Mouse (Mus musculus) midbrain, embryonic 10.5 days (tissue): ENCODE measurements around the gene Hist1h2ae. TPM values are rescaled to one million over a fixed set of nuclear protein-coding genes. Genes with fewer than 3 reads are reported as not detected.
"Not testable (repeated sequence)": the region's sequence is repeated elsewhere in the genome, so short reads cannot be mapped to it uniquely, and the experiment has no call there.

Source experiments
- DNase-seq: peaks from one replicate; pipeline ENCODE4 v3.0.0-alpha.2; 2017; ENCODE audit warnings: low spot score
- H3K27ac ChIP-seq: fragments of 300-500 bp; sonication (generic); replicated peaks from 2 replicates; pipeline ENCODE4 v1.5.1; 2016; ENCODE audit warnings: mild to moderate bottlenecking
- H3K27me3 ChIP-seq: fragments of 300-500 bp; sonication (generic); 2 replicates; pipeline ENCODE4 v1.6.1; 2016; ENCODE audit warnings: low read depth, mild to moderate bottlenecking; ENCODE audit not compliant: poor library complexity, severe bottlenecking
- H3K36me3 ChIP-seq: fragments of 300-500 bp; sonication (generic); 2 replicates; pipeline ENCODE4 v1.6.1; 2016; ENCODE audit warnings: mild to moderate bottlenecking, moderate library complexity
- H3K4me1 ChIP-seq: fragments of 300-500 bp; sonication (generic); 2 replicates; pipeline ENCODE4 v1.6.1; 2016
- H3K4me3 ChIP-seq: fragments of 300-500 bp; sonication (generic); 2 replicates; pipeline ENCODE4 v1.5.1; 2016; ENCODE audit warnings: mild to moderate bottlenecking, moderate library complexity
- H3K9me3 ChIP-seq: fragments of 300-500 bp; sonication (generic); replicated peaks from 2 replicates; pipeline ENCODE4 v1.6.1; 2016; ENCODE audit warnings: mild to moderate bottlenecking
- WGBS: fragments of 180-500 bp; shearing (Covaris S2); methylation state at CpG from one replicate; pipeline ENCODE4 v1.1.7; 2016; 5-methylcytosine and 5-hydroxymethylcytosine counted together
- polyA plus RNA-seq: library from polyadenylated mRNA; unstranded; fragments of >200 nt; fragmentation: Nextera tagmentation; extraction: Ambion mirVana; gene quantifications from 2 replicates; pipeline ENCODE4 v1.2.1, GENCODE M21; 2016

Gene Hist1h2ae
- polyA plus RNA-seq, 1 experiment from 2014 or later = 104 TPM

DNA sequence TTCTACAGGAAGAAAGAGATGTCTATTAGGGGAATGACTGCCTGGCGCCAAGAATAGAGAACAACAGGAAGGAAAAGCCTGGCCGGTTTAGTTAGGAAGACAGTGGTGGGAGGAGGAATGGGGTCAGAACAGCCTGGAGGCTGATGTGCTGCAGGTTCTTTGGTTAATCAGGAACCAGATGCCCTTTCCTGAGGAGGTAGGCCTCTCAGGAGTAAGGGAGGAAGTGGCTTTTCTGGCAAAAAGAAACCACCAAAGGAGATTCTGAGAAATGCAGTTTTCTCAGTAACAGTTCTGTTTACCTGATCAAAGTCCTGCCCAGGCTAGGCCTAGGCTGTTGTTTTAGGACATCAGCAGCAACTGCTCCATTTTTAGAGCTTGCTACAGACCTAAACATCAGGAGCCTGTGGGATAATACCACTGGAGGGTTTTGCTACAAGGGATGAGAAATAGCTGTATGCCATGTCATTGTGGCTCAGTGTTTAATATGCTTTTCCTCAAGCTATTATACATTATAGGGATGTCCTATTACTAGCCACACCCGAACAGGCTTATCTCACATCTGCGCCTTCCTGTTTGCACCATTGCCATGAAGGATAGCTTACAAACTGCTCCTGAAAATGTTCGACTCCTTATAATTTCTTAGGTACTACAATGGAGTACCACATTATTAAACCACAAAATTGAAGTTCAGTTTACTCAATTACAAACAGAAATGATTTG lies 22.2 kb upstream of the Hist1h2ae start:
- no peak overlapping the region for H3K4me3 ChIP-seq
- H3K9me3 ChIP-seq = no peaks in the 10 kb centered on the region; the same call in 1 of the 2 replicates
- H3K4me1 ChIP-seq = no peaks in the 10 kb centered on the region
- DNase-seq = no peak
- no peak overlapping the region for H3K27ac ChIP-seq
- WGBS = 84% methylated on average over 5 of the region's 5 CpGs
- H3K27me3 ChIP-seq = no peaks in the 10 kb centered on the region
- no peaks in the 10 kb centered on the region for H3K36me3 ChIP-seq

DNA sequence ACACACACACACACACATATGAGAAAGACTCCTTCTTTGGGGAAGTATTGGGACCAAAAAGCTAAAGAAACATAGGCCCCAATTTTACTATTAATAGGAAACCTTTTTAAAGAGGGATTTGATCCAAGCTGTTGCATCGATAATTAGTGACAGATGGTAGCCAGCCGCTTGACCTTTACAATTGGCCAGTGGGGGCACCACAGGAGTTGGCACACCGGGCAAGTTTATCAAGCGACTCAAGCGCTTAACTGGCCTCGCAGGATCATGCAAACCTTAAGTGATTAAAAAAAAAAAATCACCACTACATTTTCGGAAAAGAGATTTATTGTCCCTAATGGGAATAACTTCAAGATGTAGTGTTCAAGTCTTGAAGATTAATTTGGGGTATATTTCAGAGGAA lies 21.6 kb upstream of the Hist1h2ae start:
- H3K36me3 ChIP-seq = no peaks in the 10 kb centered on the region
- WGBS = 90% methylated on average over 7 of the region's 7 CpGs
- H3K4me1 ChIP-seq = no peaks in the 10 kb centered on the region
- H3K27me3 ChIP-seq = no peaks in the 10 kb centered on the region
- no peak for DNase-seq
- H3K4me3 ChIP-seq = no peak overlapping the region
- H3K9me3 ChIP-seq = no peaks in the 10 kb centered on the region; the same call in 1 of the 2 replicates
- no peak overlapping the region for H3K27ac ChIP-seq

DNA sequence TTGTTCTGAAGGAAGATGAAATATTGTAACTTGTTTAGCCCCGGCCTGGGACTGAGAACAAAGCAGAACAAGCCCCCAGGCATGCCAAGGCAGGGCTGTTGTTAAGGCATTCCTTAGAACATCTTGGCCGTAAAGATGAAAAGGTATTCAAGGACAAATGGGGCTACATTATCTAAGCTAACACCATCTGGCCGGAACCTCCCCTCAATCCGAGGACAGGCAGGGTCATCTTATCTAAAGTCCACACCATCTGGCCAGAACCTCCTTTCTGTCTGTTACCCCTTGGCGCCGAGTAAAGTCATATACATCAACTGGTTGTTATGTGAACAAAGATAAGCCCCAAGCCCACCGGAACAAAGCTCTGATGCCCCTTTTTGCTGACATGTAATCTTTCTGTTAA lies 20.9 kb upstream of the Hist1h2ae start:
- DNase-seq, H3K36me3 ChIP-seq, H3K4me3 ChIP-seq, H3K27me3 ChIP-seq, H3K27ac ChIP-seq, H3K4me1 ChIP-seq, H3K9me3 ChIP-seq: not testable (repeated sequence)
- whole genome bisulfite sequencing = 92% methylated on average over 7 of the region's 7 CpGs

DNA sequence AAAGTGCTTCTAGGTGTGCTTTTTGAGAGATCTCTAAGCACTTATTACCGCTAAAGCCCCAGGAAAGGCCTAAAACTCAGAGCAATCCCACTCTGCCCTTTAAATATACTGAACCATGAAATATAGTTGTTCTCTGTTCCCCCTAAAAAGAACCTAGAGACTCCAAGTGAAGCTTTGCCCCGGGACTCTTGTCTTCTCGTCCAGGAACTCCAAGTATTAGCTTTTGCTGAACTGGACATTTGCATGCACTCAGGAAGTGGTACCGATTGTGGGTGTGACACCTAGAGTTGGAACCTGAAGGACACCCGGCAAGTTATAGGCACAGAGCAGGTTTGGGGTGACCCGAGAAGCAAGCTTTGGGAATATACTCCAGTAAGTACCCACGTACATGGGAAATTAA lies 20.2 kb upstream of the Hist1h2ae start:
- Histone ChIP-seq H3K36me3 (no peaks in the 10 kb centered on the region), H3K4me3 (no peak overlapping the region), H3K4me1 (peaks cover 9% of the 10 kb centered on the region), H3K27ac (no peak overlapping the region), H3K9me3 (no peaks in the 10 kb centered on the region; the same call in 1 of the 2 replicates), H3K27me3 (no peaks in the 10 kb centered on the region)
- WGBS = 97% methylated on average over 7 of the region's 7 CpGs
- DNase-seq = no peak

DNA sequence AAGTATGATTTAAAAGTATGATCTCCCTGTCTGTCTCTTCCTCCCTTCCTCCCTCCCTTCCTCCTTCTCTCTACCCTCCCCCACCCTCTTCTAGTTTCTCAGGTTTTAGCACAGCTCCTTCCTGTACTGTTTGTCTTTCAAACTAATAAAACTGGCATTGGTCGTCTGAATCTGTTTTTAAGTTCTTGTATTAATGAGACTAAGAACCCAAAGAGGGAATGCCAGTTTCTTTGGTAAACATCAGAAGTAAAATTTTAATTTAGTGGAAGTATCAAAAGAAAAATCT lies 15.9 kb upstream of the Hist1h2ae start:
- peak overlapping the region; percentile 94 for H3K27ac ChIP-seq
- no peaks in the 10 kb centered on the region for H3K27me3 ChIP-seq
- H3K36me3 ChIP-seq = no peaks in the 10 kb centered on the region
- 5% methylated on average over 1 of the region's 1 CpGs for whole genome bisulfite sequencing
- peak overlapping the region; percentile 49 for H3K4me3 ChIP-seq
- no peaks in the 10 kb centered on the region; the same call in 1 of the 2 replicates for H3K9me3 ChIP-seq
- no peak for DNase-seq
- H3K4me1 ChIP-seq = peaks cover 42% of the 10 kb centered on the region

DNA sequence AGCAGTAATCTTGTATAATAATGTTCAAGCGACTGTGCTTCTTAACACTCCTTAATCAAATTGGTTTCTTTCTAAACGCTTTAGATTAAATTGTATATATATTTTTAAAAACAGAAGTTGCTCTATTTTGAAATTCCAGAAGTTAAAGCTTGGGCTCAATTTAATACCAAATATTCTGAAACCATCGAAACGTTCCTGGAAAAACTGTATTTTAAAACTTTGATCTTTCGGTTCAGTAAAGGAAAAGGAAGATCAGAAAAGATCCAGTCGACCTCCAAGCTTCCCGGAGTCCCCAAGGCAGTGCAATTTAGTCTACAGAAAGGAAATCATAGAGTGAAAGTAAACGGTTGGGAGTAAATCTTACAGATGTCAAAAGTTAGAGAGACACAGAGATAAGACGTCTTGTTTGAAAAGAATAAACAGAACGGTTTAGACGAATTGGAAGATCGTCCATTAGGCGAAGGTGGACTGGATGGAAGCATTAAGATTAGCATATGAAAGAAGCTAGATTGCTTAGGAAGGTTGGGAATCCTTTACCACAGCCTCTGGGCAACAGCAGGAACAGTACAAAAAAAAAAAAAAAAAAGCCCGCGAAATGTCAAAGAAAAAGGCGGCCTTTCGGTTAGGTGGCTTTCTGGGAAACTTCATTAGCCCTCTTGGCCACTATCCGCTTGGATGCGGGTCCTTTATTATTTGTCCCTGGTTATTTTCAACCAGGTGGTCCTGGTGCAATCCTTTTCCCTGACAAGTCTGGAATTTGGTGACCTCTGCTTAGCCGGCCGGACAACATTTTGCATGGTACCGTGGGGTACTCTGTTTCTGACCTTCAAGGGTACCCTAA lies 15.3 kb upstream of the Hist1h2ae start:
- 2% methylated on average over 22 of the region's 22 CpGs for WGBS
- Histone ChIP-seq H3K4me3 (peak overlapping the region; percentile 49), H3K9me3 (no peaks in the 10 kb centered on the region), H3K27ac (peak overlapping the region; percentile 94), H3K27me3 (no peaks in the 10 kb centered on the region), H3K36me3 (no peaks in the 10 kb centered on the region), H3K4me1 (peaks cover 44% of the 10 kb centered on the region)
- DNase-seq = peak; percentile 41

DNA sequence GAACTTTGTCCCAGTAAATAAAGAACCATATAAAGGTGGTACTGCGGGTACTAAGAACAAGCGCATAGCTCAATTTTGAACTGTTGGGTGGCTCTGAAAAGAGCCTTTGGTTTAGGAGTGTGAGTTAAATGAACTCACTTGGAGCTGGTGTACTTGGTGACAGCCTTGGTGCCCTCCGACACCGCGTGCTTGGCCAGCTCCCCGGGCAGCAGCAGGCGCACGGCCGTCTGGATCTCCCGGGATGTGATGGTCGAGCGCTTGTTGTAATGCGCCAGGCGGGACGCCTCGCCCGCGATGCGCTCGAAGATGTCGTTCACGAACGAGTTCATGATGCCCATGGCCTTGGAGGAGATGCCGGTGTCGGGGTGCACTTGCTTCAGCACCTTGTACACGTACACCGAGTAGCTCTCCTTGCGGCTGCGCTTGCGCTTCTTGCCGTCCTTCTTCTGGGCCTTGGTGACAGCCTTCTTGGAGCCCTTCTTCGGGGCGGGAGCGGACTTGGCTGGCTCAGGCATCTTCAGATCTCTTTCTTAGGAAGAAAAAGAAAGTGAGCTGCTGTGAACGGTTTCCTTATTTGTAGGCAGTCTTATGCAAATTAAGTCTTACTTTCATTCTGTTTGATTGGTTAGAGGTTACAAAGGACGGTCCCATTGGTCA lies 14.6 kb upstream of the Hist1h2ae start:
- Histone ChIP-seq H3K4me3 (peak overlapping the region; percentile 49), H3K27ac (peak overlapping the region; percentile 94), H3K4me1 (peaks cover 51% of the 10 kb centered on the region)
- peak; percentile 71 for DNase-seq
- H3K9me3 ChIP-seq, H3K27me3 ChIP-seq, H3K36me3 ChIP-seq: not testable (repeated sequence)
- WGBS = 0% methylated on average over 34 of the region's 36 CpGs

DNA sequence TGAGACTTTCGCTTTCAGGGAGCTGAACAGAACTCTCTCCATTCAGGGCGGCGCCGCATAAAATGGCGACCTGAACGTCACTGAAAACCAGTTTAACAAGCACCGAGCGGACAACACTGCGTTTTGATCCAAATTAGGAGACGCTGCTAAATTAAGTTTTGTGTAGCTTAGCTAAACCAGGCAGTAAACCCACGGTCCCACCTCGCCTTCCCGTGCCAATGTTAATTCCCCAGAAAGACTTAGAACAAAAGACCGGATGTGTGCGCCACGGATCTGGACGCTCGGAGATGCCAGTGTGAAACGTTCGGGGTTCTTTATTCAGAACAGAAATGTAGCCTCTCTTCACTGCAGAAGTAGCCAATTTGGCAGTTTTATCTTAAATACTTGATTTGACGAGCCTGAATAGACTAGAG lies 14.0 kb upstream of the Hist1h2ae start:
- DNase-seq = peak; percentile 77
- Histone ChIP-seq H3K27me3 (no peaks in the 10 kb centered on the region), H3K4me3 (peak overlapping the region; percentile 49), H3K9me3 (no peaks in the 10 kb centered on the region), H3K36me3 (no peaks in the 10 kb centered on the region), H3K27ac (peak overlapping the region; percentile 94), H3K4me1 (peaks cover 51% of the 10 kb centered on the region)
- under 1% methylated on average over 21 of the region's 21 CpGs for WGBS

DNA sequence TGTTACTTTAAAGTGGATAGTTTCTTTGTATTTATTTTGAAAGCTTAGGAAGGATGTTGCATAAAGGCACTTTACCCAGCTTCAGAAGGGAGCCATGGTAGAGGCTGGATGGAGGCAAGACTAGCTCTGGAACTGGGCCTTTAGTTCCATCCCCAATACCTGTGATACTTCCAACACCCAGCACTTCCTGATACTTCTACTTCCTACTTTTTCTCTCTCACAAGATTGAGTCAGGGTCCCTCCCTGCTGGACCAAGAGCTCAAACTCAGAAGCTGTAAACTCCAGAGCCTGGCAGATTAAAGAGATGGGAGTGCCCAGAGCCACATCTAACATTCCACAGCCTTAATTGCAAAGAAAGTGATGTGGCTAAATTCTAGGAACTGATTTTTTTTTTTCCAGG lies 13.3 kb upstream of the Hist1h2ae start:
- Histone ChIP-seq H3K27me3 (no peaks in the 10 kb centered on the region), H3K36me3 (no peaks in the 10 kb centered on the region), H3K27ac (peak overlapping the region; percentile 94), H3K4me1 (peaks cover 51% of the 10 kb centered on the region), H3K9me3 (no peaks in the 10 kb centered on the region), H3K4me3 (peak overlapping the region; percentile 49)
- DNase-seq = peak; percentile 31

DNA sequence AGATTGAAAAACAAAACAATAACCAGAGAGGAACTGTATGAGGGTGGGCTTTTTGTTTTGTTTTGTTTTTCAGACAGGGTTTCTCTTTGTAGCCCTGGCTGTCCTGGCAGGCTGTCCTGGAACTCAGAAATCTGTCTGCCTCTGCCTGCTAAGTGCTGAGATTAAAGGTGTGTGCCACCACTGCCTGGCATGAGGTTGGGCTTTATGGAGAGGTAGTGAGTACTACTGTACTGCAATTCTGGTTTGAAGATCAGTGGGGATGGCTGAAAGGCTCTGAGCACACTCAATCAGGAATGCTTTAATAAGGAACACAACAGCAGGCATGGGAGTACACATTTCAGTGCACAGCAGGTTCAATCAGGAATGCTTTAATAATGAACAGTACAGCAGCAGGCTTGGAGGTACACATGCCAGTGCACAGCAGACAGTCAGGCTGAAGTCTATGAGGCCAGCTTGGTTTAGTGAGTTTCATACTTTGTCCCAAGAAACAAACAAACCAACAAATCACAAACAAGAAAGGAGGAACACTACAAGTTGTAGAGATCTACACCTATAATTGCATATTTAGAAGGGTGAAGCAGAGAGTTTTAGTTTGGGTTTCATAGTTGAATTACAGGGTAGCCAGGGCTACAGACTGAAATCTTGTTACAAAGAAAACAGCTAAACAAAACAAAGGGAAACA lies 12.5 kb upstream of the Hist1h2ae start:
- Histone ChIP-seq H3K36me3 (no peaks in the 10 kb centered on the region), H3K9me3 (no peaks in the 10 kb centered on the region), H3K27ac (peak overlapping the region; percentile 94), H3K4me1 (peaks cover 51% of the 10 kb centered on the region), H3K4me3 (peak overlapping the region; percentile 63; the same call in 1 of the 2 replicates), H3K27me3 (no peaks in the 10 kb centered on the region)
- peak; percentile 19 for DNase-seq

DNA sequence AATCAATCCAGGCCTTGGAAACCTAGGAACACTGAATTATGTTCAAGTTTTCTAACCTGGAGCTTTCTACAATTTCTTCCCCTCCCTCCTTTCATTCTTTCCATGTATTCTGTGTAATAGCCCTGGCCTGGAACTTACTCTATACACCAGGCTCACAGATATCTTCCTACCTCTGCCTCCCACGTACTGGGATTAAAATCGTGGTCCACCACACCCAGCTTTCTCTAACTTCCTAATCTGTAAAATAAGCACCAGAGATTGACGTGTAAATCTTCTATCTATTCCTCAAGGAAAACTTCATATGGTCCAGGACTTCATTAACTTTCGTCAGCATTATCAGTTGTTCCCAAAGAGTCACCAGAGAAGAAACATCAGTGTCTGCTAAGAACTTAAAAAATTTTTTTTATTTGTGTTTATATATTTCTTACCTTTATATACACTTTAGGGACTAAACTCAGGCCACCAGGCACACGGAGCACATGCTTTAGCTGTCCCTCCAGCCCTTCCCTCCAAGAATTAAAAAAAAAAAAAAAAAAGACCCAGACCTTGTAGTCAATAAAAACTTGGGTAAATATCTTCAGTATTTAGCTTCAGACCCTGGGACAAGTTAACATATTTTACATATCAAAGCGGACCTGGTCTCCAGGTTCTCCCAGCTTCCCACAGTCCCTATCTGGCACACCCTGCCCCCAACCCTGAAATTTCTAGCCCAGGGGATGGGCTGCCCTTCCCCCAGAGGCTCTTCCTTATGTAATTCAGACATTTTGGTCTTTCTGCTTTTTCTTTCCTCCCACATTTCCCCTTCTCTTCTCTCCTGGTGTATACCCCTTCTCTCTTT lies 11.4 kb upstream of the Hist1h2ae start:
- DNase-seq = peak; percentile 52
- no peaks in the 10 kb centered on the region for H3K27me3 ChIP-seq
- H3K4me1 ChIP-seq = peaks cover 55% of the 10 kb centered on the region
- 3% methylated on average over 6 of the region's 6 CpGs for WGBS
- no peaks in the 10 kb centered on the region for H3K36me3 ChIP-seq
- H3K27ac ChIP-seq = peak overlapping the region; percentile 94
- peak overlapping the region; percentile 63 for H3K4me3 ChIP-seq
- no peaks in the 10 kb centered on the region for H3K9me3 ChIP-seq
